ENCODE assay signal across 24 mouse cellular contexts in the genomic region with DNA sequence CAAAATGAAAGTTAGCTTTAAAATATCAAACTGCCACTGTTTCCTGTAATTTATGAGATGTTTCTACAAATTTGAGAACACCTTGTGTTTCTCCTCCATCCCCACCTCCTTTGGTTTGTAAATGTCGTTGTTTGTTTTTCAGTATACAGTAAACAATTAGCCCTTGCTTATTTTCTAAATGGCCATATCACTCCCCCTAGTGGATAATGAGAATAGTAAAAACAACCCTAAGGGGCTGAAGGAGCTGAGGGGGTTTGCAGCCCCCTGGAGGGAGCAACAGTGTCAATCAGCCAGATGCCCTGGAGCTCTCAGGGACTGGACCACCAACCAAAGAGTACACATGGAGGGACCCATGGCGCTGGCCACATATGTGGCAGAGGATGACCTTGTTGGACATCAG. TPM values are rescaled to one million over a fixed set of nuclear protein-coding genes. Genes with fewer than 3 reads are reported as not detected.
A peak's percentile ranks its signal among the peaks of the same experiment; 100 is the strongest.
DNase-seq lines count a peak whose midpoint lies in the region; TF ChIP-seq lines count a peak whose summit lies in the region.
"Had no signal": no experiment of that assay in that cellular context is flagged by ENCODE, and none has a peak within 500 bp of the region (broad histone marks: within the 10 kb centered on the region; RNA-seq: fewer than 3 reads in every experiment).

No protein-coding gene starts in this region.

- intact Hi-C loops in gastrocnemius, adult 2 months (cut with DNase I): no loop called here

- no peak overlapping the region for H3K27ac ChIP-seq in gastrocnemius, adult 2 months
- H3K27ac ChIP-seq in layer of hippocampus, adult 2 months: no peak overlapping the region
- H3K27ac ChIP-seq: liver, embryonic 14.5 days had no signal

- no peak overlapping the region for H3K4me3 ChIP-seq in gastrocnemius, adult 2 months
- no peak overlapping the region for H3K4me3 ChIP-seq in layer of hippocampus, adult 2 months
- H3K4me3 ChIP-seq: heart, embryonic 12.5 days had no signal

- peak; percentile 44 for TF ChIP-seq CTCF in gastrocnemius, adult 2 months (IDR thresholded peaks at IDR 0.05)
- peak; percentile 79 for TF ChIP-seq CTCF in layer of hippocampus, adult 2 months (conservative IDR thresholded peaks at IDR 0.05)

- no peak for DNase-seq in gastrocnemius, adult 2 months
- no peak for DNase-seq in gastrocnemius, postnatal 10 days
- no peak for DNase-seq in layer of hippocampus, adult 2 months (ENCODE audit: low spot score in 2 of 2)
- no peak for DNase-seq in layer of hippocampus, adult 9-10 months (ENCODE audit: low spot score)
- DNase-seq in retina, postnatal 1 day: peak; percentile 23
- no peak for DNase-seq in retina, embryonic 14.5 days (ENCODE audit: low spot score)
- DNase-seq in thymus, adult 18-20 months: no peak
- no peak for DNase-seq in B cell, adult 2 months
- DNase-seq: adrenal gland, postnatal 14 days; cerebellum, adult 9-10 months; heart, postnatal 14 days; kidney, adult 8-10 months; kidney, postnatal 14 days; layer of hippocampus, postnatal 36 days; right cerebral cortex, postnatal 14 days; spleen, adult 18-20 months; thymus, postnatal 25 days had no signal

RNA-seq across cellular contexts. Expression of a gene that starts 22.7 kb away (rescaled TPM):
- not detected for total RNA-seq in gastrocnemius, adult 2 months (2021)
- total RNA-seq in gastrocnemius, postnatal 10 days (2021): under 1 TPM in 1 of 2 experiments, not detected in 1; 0.86 TPM
- under 1 TPM; 0.20 to 0.27 TPM for total RNA-seq in layer of hippocampus, adult 2 months (2021)
- total RNA-seq: heart, postnatal 14 days; layer of hippocampus, postnatal 36 days; left cerebral cortex, postnatal 25 days; megakaryocyte progenitor cell, adult 5-6 weeks; monocyte, adult 5-6 weeks; neutrophil, adult 5-6 weeks had no signal

RNA-seq across cellular contexts. Expression of a gene that starts 41.0 kb away (rescaled TPM):
- total RNA-seq in gastrocnemius, adult 2 months (2021): not detected
- total RNA-seq in gastrocnemius, postnatal 10 days (2021): 1 to 10 TPM in 1 of 2 experiments, not detected in 1; 1.1 TPM
- total RNA-seq in layer of hippocampus, adult 2 months (2021): not detected
- total RNA-seq: heart, postnatal 14 days; layer of hippocampus, adult 18-20 months; layer of hippocampus, postnatal 36 days; left cerebral cortex, postnatal 25 days; megakaryocyte progenitor cell, adult 5-6 weeks; monocyte, adult 5-6 weeks; neutrophil, adult 5-6 weeks had no signal
